Mouse (Mus musculus) G1E (cell line): ENCODE data around the gene Narf.

Source experiments
- CTCF ChIP-seq: IDR thresholded peaks from 2 replicates; pipeline ENCODE4 v1.5.1; 2012; ENCODE audit warnings: low read depth, low read length, inconsistent platforms, mixed read lengths
- GATA1 ChIP-seq: IDR thresholded peaks from 2 replicates; pipeline ENCODE4 v1.6.1; 2012; ENCODE audit warnings: borderline replicate concordance, low read length, inconsistent platforms, mixed read lengths
- GATA2 ChIP-seq: IDR thresholded peaks from 2 replicates; pipeline ENCODE4 v1.6.1; 2012; ENCODE audit warnings: low read depth, low read length, inconsistent platforms, borderline replicate concordance
- POLR2AphosphoS5 ChIP-seq: IDR thresholded peaks from 2 replicates; pipeline ENCODE4 v1.6.1; 2012; ENCODE audit warnings: low read depth, low read length, inconsistent platforms; ENCODE audit not compliant: insufficient replicate concordance
- TAL1 ChIP-seq: conservative IDR thresholded peaks from 2 replicates; pipeline ENCODE4 v1.6.1; 2012; ENCODE audit warnings: low read depth, low read length, inconsistent platforms, mixed read lengths

GRCm38 (mm10) chr11:121282911-121283310 is 45.9 kb downstream of the Narf start:
- TF ChIP-seq CTCF (no peak), GATA2 (no peak), GATA1 (no peak), POLR2AphosphoS5 (no peak), TAL1 (no peak)
